Mouse (Mus musculus): ENCODE measurements around the gene Dpep3. TPM values are rescaled to one million over a fixed set of nuclear protein-coding genes. Genes with fewer than 3 reads are reported as not detected.

The Dpep3 gene
- not detected for polyA plus RNA-seq (2017; shearing (Covaris generic))

DNA sequence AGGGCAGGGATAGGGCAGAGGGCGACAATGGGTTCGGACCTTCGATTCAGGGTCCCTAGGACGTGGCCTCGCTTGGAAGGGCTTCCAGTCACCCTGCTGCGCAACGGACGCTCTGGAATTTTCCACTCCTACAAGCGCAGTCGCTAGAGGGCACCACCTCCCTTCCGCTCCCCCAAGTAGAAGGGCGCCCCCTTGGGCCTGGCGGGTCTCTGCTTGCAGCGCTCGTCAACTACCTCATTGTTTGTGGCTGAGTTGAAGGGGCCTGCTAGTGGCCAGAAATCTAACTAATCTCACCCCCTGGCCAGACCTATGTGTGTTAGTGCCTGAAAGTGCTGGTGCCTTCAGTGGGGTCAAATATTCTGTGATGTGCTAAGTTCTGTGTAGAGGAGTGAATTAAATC, at the start of gene Dpep3:
Gene Dpep3 (minus strand): TSS at position 105 of the 400 bp plus-strand sequence.

GRCm38 (mm10) chr8:106011643-106011986, 32.4 kb upstream of the Dpep3 start, which contains the start of gene Ddx28:
Gene Ddx28 (minus strand): TSS chr8:106011882.

GRCm38 (mm10) chr8:106005875-106006274, 26.6 kb upstream of the Dpep3 start, which contains the start of gene Dpep2nb:
Gene Dpep2nb (minus strand): TSS chr8:106005975.

DNA sequence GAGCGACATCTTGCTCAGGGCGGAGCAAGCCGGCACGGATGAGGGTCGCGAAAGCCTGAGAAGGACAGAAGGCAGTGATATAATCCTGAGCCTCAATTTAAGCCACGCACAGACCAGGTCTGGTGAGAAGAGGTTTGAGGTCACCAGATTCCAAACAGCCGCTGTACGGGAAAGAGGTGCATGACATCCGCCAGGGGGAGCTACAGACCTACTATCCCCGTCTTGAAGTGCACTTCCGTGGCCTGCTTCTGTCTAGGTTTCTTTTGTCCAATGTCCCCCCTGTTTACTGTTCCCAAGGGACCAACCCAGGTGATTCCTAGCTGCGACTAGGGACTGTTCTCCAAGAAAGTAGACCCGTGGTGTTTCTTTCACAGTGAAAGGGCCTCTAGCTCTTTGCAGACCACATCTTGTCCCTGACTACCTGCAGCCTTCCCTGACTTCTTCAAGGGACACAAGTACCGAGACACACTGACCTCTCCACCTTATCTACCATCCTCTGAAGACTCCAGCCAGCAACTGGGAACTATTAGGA, 11.7 kb upstream of the Dpep3 start, which contains the start of gene Dus2:
Gene Dus2 (plus strand): TSS at position 482 of the 532 bp plus-strand sequence.

GRCm38 (mm10) chr8:105965905-105966341, 13.3 kb downstream of the Dpep3 start, which contains the start of gene Slc12a4:
Gene Slc12a4 (minus strand): TSS chr8:105966097.

DNA sequence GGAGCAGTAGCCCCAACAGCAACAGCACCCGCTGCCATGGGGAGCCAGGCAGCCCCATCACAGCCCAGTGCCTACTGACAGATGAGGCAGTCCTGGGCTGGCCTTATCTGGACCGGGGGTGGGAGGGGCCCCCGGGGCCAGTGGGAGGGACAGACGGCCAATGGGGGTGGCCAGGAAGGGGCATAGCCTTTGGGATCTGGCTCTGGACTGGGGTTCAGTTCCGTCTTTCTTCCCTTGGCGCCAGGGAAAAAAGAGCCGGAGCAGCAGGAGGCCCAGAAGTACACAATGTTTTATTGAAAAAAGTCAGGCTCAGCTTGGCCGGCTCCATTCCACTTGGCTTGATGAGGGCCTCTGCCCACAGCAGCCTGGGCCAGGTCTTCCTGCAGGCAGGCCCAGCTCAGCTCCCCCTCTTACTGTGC, 35.9 kb downstream of the Dpep3 start, which contains the start of gene Lcat:
Gene Lcat (minus strand): TSS at position 62 of the 419 bp plus-strand sequence.

DNA sequence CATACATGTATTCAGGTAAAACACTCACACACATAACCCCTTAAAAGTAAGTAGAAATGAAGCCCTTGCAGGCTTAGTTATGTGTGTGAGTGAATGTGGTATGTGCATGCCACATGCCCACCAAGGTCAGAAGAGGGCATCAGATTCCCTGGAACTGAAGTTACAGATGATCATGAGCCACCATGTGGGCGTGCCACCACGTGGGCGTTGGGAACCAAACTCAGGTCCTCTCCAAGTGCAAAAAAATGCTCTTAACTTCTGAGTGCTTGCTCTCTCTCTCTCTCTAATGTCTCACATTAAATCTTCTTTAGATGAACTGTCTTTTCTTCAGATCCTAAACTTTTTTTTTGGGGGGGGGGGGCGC, 40.9 kb downstream of the Dpep3 start, which contains the start of gene Psmb10:
Gene Psmb10 (minus strand): TSS at position 139 of the 364 bp plus-strand sequence.

DNA sequence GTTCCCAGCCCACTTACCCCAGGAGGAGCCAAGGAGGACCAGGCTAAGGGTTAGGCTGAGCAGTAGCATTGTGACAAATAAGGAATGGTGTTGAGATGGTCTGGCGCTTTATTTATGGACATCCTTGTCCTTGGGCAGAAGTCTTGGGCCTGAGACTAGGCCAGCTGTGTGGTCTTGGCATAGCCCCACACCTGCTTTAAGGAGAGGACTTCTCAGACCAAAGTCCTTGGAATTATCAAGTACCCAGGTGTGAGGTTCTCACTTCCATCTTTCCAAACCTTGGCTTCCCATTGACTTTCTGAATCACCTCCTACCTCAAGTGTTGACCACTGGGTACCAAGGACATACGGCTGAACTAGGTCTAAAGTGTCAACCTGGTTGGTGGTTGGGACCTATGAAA, 45.5 kb downstream of the Dpep3 start, which contains the start of gene Ctrl:
Gene Ctrl (minus strand): TSS at position 101 of the 400 bp plus-strand sequence.

Other genes starting within 250 kb of the Dpep3 start
- gene Gfod2, start 220.8 kb downstream of the Dpep3 start, polyA plus RNA-seq (2017; shearing (Covaris generic)) = 9.0 TPM
- 121 TPM for gene Ranbp10, start 152.1 kb downstream of the Dpep3 start, polyA plus RNA-seq (2017; shearing (Covaris generic))
- not detected for gene Tsnaxip1, start 151.7 kb downstream of the Dpep3 start, polyA plus RNA-seq (2017; shearing (Covaris generic))
- 26.4 TPM for gene Cenpt, start 126.2 kb downstream of the Dpep3 start, polyA plus RNA-seq (2017; shearing (Covaris generic))
- gene Thap11, start 124.3 kb downstream of the Dpep3 start, polyA plus RNA-seq (2017; shearing (Covaris generic)) = 30.5 TPM
- 21.1 TPM for gene Nutf2, start 118.8 kb downstream of the Dpep3 start, polyA plus RNA-seq (2017; shearing (Covaris generic))
- 101 TPM for gene Edc4, start 98.5 kb downstream of the Dpep3 start, polyA plus RNA-seq (2017; shearing (Covaris generic))
- gene Nrn1l, start 85.9 kb downstream of the Dpep3 start, polyA plus RNA-seq (2017; shearing (Covaris generic)) = 1.8 TPM
- 17.7 TPM for gene Pskh1, start 79.0 kb downstream of the Dpep3 start, polyA plus RNA-seq (2017; shearing (Covaris generic))
- 1.4 TPM for gene Ctrl, start 45.6 kb downstream of the Dpep3 start, polyA plus RNA-seq (2017; shearing (Covaris generic))
- 159 TPM for gene Psmb10, start 41.0 kb downstream of the Dpep3 start, polyA plus RNA-seq (2017; shearing (Covaris generic))
- not detected for gene Lcat, start 36.0 kb downstream of the Dpep3 start, polyA plus RNA-seq (2017; shearing (Covaris generic))
- gene Slc12a4, start 13.3 kb downstream of the Dpep3 start, polyA plus RNA-seq (2017; shearing (Covaris generic)) = 17.0 TPM
- 12.0 TPM for gene Dus2, start 11.9 kb upstream of the Dpep3 start, polyA plus RNA-seq (2017; shearing (Covaris generic))
- gene Dpep2nb, start 26.5 kb upstream of the Dpep3 start, polyA plus RNA-seq (2017; shearing (Covaris generic)) = not detected
- 3.8 TPM for gene Ddx28, start 32.5 kb upstream of the Dpep3 start, polyA plus RNA-seq (2017; shearing (Covaris generic))
- 142 TPM for gene Nfatc3, start 79.4 kb upstream of the Dpep3 start, polyA plus RNA-seq (2017; shearing (Covaris generic))
- 1.1 TPM for gene Esrp2, start 157.5 kb upstream of the Dpep3 start, polyA plus RNA-seq (2017; shearing (Covaris generic))
- 2.6 TPM for gene Pla2g15, start 171.0 kb upstream of the Dpep3 start, polyA plus RNA-seq (2017; shearing (Covaris generic))
- 46.4 TPM for gene Slc7a6, start 189.4 kb upstream of the Dpep3 start, polyA plus RNA-seq (2017; shearing (Covaris generic))
- 86.3 TPM for gene Slc7a6os, start 231.5 kb upstream of the Dpep3 start, polyA plus RNA-seq (2017; shearing (Covaris generic))
- 48.1 TPM for gene Prmt7, start 231.5 kb upstream of the Dpep3 start, polyA plus RNA-seq (2017; shearing (Covaris generic))